Mouse (Mus musculus) adrenal gland, postnatal 25 days (tissue): ENCODE measurements at regions not wholly inside any gene's neighbourhood (a gene's known extent, or its start where the extent isn't known, plus 50 kb on each side); places are given as distances from the start of the nearest gene placed in this dataset.

Experiments used
- DNase-seq: peaks from one replicate; pipeline ENCODE4 v3.0.0; 2021; ENCODE audit warnings: mixed read lengths

- no peak for DNase-seq
These were observed 92.6 kb upstream of the Mark1 start for GRCm38 (mm10) chr1:185091816-185092558.

GRCm38 (mm10) chr1:185089196-185089595 lies 89.8 kb upstream of the Mark1 start:
- DNase-seq, result no peak

GRCm38 (mm10) chr1:185083191-185083590 lies 83.8 kb upstream of the Mark1 start:
- no peak for DNase-seq

GRCm38 (mm10) chr1:185080118-185080517 lies 80.7 kb upstream of the Mark1 start:
- no peak for DNase-seq

- DNase-seq, result no peak
These were observed 80.0 kb upstream of the Mark1 start for GRCm38 (mm10) chr1:185079331-185079880.

- no peak for DNase-seq
These were observed 74.6 kb upstream of the Mark1 start for GRCm38 (mm10) chr1:185074001-185074400.

- DNase-seq, result no peak
These were observed 73.4 kb upstream of the Mark1 start for GRCm38 (mm10) chr1:185072766-185073165.

- no peak for DNase-seq
These were observed 72.2 kb upstream of the Mark1 start for GRCm38 (mm10) chr1:185071566-185071965.

GRCm38 (mm10) chr1:185070853-185071149 lies 71.4 kb upstream of the Mark1 start:
- no peak for DNase-seq

GRCm38 (mm10) chr1:185070062-185070852 lies 70.9 kb upstream of the Mark1 start:
- DNase-seq, result no peak

- no peak for DNase-seq
These were observed 68.8 kb upstream of the Mark1 start for GRCm38 (mm10) chr1:185068136-185068535.

GRCm38 (mm10) chr1:185067661-185068060 lies 68.3 kb upstream of the Mark1 start:
- DNase-seq, result no peak

- DNase-seq, result no peak
These were observed 65.7 kb upstream of the Mark1 start for GRCm38 (mm10) chr1:185065056-185065455.

- DNase-seq, result no peak
These were observed 62.7 kb upstream of the Mark1 start for GRCm38 (mm10) chr1:185062103-185062502.

- no peak for DNase-seq
These were observed 58.1 kb upstream of the Mark1 start for GRCm38 (mm10) chr1:185057443-185057842.

- no peak for DNase-seq
These were observed 53.3 kb upstream of the Mark1 start for GRCm38 (mm10) chr1:185052700-185053099.

- no peak for DNase-seq
These were observed 50.6 kb upstream of the Mark1 start for GRCm38 (mm10) chr1:185049980-185050379.
